Mouse (Mus musculus): Measurements from ENCODE around the gene Camk1d. TPM values are rescaled to one million over a fixed set of nuclear protein-coding genes. Genes with fewer than 3 reads are reported as not detected.

Gene Camk1d
- polyA plus RNA-seq, 1 experiment from 2014 or later, result 0.94 TPM

- Histone ChIP-seq H3K27ac (replicated peaks; ENCODE audit: low read depth, low read length) (no peak overlapping the region), H3K36me3 (replicated peaks; ENCODE audit: control insufficient read depth, insufficient read depth, low read depth, low read length) (no peaks in the 10 kb centered on the region), H3K4me3 (ENCODE audit: low read depth, low read length) (no peak overlapping the region), H3K27me3 (ENCODE audit: control insufficient read depth, insufficient read depth, low read length) (no peaks in the 10 kb centered on the region), H3K9ac (replicated peaks; ENCODE audit: low read length) (no peak overlapping the region), H3K4me2 (ENCODE audit: low read depth, low read length) (no peak overlapping the region), H3K4me1 (ENCODE audit: control insufficient read depth, insufficient read depth, low read length) (no peaks in the 10 kb centered on the region), H3K9me3 (replicated peaks; ENCODE audit: control insufficient read depth, low read length) (no peaks in the 10 kb centered on the region)
- 82% methylated on average over 7 of the region's 7 CpGs for WGBS
- DNase-seq (ENCODE audit: low spot score), result no peak
- no peak for ATAC-seq (replicated peaks; ENCODE audit: insufficient number of reproducible peaks, low FRiP score, low TSS enrichment, low read depth)
These were observed 41.3 kb downstream of the Camk1d start for GRCm38 (mm10) chr2:5672906-5673589.

GRCm38 (mm10) chr2:5670146-5670545 lies 44.2 kb downstream of the Camk1d start:
- Histone ChIP-seq H3K27me3 (ENCODE audit: control insufficient read depth, insufficient read depth, low read length) (no peaks in the 10 kb centered on the region), H3K4me1 (ENCODE audit: control insufficient read depth, insufficient read depth, low read length) (no peaks in the 10 kb centered on the region), H3K4me3 (ENCODE audit: low read depth, low read length) (no peak overlapping the region), H3K27ac (replicated peaks; ENCODE audit: low read depth, low read length) (no peak overlapping the region), H3K9me3 (replicated peaks; ENCODE audit: control insufficient read depth, low read length) (no peaks in the 10 kb centered on the region), H3K36me3 (replicated peaks; ENCODE audit: control insufficient read depth, insufficient read depth, low read depth, low read length) (no peaks in the 10 kb centered on the region), H3K4me2 (ENCODE audit: low read depth, low read length) (no peak overlapping the region), H3K9ac (replicated peaks; ENCODE audit: low read length) (no peak overlapping the region)
- ATAC-seq (replicated peaks; ENCODE audit: insufficient number of reproducible peaks, low FRiP score, low TSS enrichment, low read depth), result no peak
- 91% methylated on average over 10 of the region's 10 CpGs for WGBS
- no peak for DNase-seq (ENCODE audit: low spot score)

GRCm38 (mm10) chr2:5669498-5670040 lies 44.7 kb downstream of the Camk1d start:
- no peak for ATAC-seq (replicated peaks; ENCODE audit: insufficient number of reproducible peaks, low FRiP score, low TSS enrichment, low read depth)
- no peak overlapping the region for H3K4me3 ChIP-seq (ENCODE audit: low read depth, low read length)
- no peak overlapping the region for H3K27ac ChIP-seq (replicated peaks; ENCODE audit: low read depth, low read length)
- no peak overlapping the region for H3K9ac ChIP-seq (replicated peaks; ENCODE audit: low read length)
- 72% methylated on average over 15 of the region's 15 CpGs for WGBS
- H3K36me3 ChIP-seq (replicated peaks; ENCODE audit: control insufficient read depth, insufficient read depth, low read depth, low read length), result no peaks in the 10 kb centered on the region
- H3K4me1 ChIP-seq (ENCODE audit: control insufficient read depth, insufficient read depth, low read length), result no peaks in the 10 kb centered on the region
- H3K27me3 ChIP-seq (ENCODE audit: control insufficient read depth, insufficient read depth, low read length), result no peaks in the 10 kb centered on the region
- DNase-seq (ENCODE audit: low spot score), result no peak
- H3K4me2 ChIP-seq (ENCODE audit: low read depth, low read length), result no peak overlapping the region
- no peaks in the 10 kb centered on the region for H3K9me3 ChIP-seq (replicated peaks; ENCODE audit: control insufficient read depth, low read length)

GRCm38 (mm10) chr2:5668940-5669339 lies 45.4 kb downstream of the Camk1d start:
- Histone ChIP-seq H3K9ac (replicated peaks; ENCODE audit: low read length) (no peak overlapping the region), H3K4me3 (ENCODE audit: low read depth, low read length) (no peak overlapping the region), H3K27me3 (ENCODE audit: control insufficient read depth, insufficient read depth, low read length) (no peaks in the 10 kb centered on the region), H3K4me1 (ENCODE audit: control insufficient read depth, insufficient read depth, low read length) (no peaks in the 10 kb centered on the region), H3K4me2 (ENCODE audit: low read depth, low read length) (no peak overlapping the region), H3K27ac (replicated peaks; ENCODE audit: low read depth, low read length) (no peak overlapping the region), H3K9me3 (replicated peaks; ENCODE audit: control insufficient read depth, low read length) (no peaks in the 10 kb centered on the region), H3K36me3 (replicated peaks; ENCODE audit: control insufficient read depth, insufficient read depth, low read depth, low read length) (no peaks in the 10 kb centered on the region)
- DNase-seq (ENCODE audit: low spot score) (no peak), ATAC-seq (replicated peaks; ENCODE audit: insufficient number of reproducible peaks, low FRiP score, low TSS enrichment, low read depth) (no peak)
- WGBS, result 83% methylated on average over 4 of the region's 4 CpGs

GRCm38 (mm10) chr2:5663499-5663898 lies 50.8 kb downstream of the Camk1d start:
- no peaks in the 10 kb centered on the region for H3K36me3 ChIP-seq (replicated peaks; ENCODE audit: control insufficient read depth, insufficient read depth, low read depth, low read length)
- H3K27me3 ChIP-seq (ENCODE audit: control insufficient read depth, insufficient read depth, low read length), result no peaks in the 10 kb centered on the region
- ATAC-seq (replicated peaks; ENCODE audit: insufficient number of reproducible peaks, low FRiP score, low TSS enrichment, low read depth), result no peak
- H3K4me2 ChIP-seq (ENCODE audit: low read depth, low read length), result no peak overlapping the region
- no peak overlapping the region for H3K27ac ChIP-seq (replicated peaks; ENCODE audit: low read depth, low read length)
- WGBS, result 94% methylated on average over 9 of the region's 9 CpGs
- no peak overlapping the region for H3K9ac ChIP-seq (replicated peaks; ENCODE audit: low read length)
- no peaks in the 10 kb centered on the region for H3K4me1 ChIP-seq (ENCODE audit: control insufficient read depth, insufficient read depth, low read length)
- H3K9me3 ChIP-seq (replicated peaks; ENCODE audit: control insufficient read depth, low read length), result no peaks in the 10 kb centered on the region
- no peak overlapping the region for H3K4me3 ChIP-seq (ENCODE audit: low read depth, low read length)
- DNase-seq (ENCODE audit: low spot score), result no peak

GRCm38 (mm10) chr2:5661946-5662345 lies 52.4 kb downstream of the Camk1d start:
- Histone ChIP-seq H3K4me2 (ENCODE audit: low read depth, low read length) (no peak overlapping the region), H3K9ac (replicated peaks; ENCODE audit: low read length) (no peak overlapping the region), H3K27ac (replicated peaks; ENCODE audit: low read depth, low read length) (no peak overlapping the region), H3K27me3 (ENCODE audit: control insufficient read depth, insufficient read depth, low read length) (no peaks in the 10 kb centered on the region), H3K4me3 (ENCODE audit: low read depth, low read length) (no peak overlapping the region), H3K9me3 (replicated peaks; ENCODE audit: control insufficient read depth, low read length) (no peaks in the 10 kb centered on the region), H3K36me3 (replicated peaks; ENCODE audit: control insufficient read depth, insufficient read depth, low read depth, low read length) (no peaks in the 10 kb centered on the region), H3K4me1 (ENCODE audit: control insufficient read depth, insufficient read depth, low read length) (no peaks in the 10 kb centered on the region)
- ATAC-seq (replicated peaks; ENCODE audit: insufficient number of reproducible peaks, low FRiP score, low TSS enrichment, low read depth) (no peak), DNase-seq (ENCODE audit: low spot score) (no peak)
- 61% methylated on average over 5 of the region's 5 CpGs for WGBS

- Histone ChIP-seq H3K4me3 (ENCODE audit: low read depth, low read length) (no peak overlapping the region), H3K9me3 (replicated peaks; ENCODE audit: control insufficient read depth, low read length) (no peaks in the 10 kb centered on the region), H3K9ac (replicated peaks; ENCODE audit: low read length) (no peak overlapping the region), H3K4me1 (ENCODE audit: control insufficient read depth, insufficient read depth, low read length) (no peaks in the 10 kb centered on the region), H3K4me2 (ENCODE audit: low read depth, low read length) (no peak overlapping the region), H3K36me3 (replicated peaks; ENCODE audit: control insufficient read depth, insufficient read depth, low read depth, low read length) (no peaks in the 10 kb centered on the region), H3K27ac (replicated peaks; ENCODE audit: low read depth, low read length) (no peak overlapping the region), H3K27me3 (ENCODE audit: control insufficient read depth, insufficient read depth, low read length) (no peaks in the 10 kb centered on the region)
- 88% methylated on average over 3 of the region's 3 CpGs for WGBS
- ATAC-seq (replicated peaks; ENCODE audit: insufficient number of reproducible peaks, low FRiP score, low TSS enrichment, low read depth), result no peak
- DNase-seq (ENCODE audit: low spot score), result no peak
These were observed 56.3 kb downstream of the Camk1d start for GRCm38 (mm10) chr2:5658000-5658399.

- H3K9ac ChIP-seq (replicated peaks; ENCODE audit: low read length), result no peak overlapping the region
- H3K36me3 ChIP-seq (replicated peaks; ENCODE audit: control insufficient read depth, insufficient read depth, low read depth, low read length), result no peaks in the 10 kb centered on the region
- no peaks in the 10 kb centered on the region for H3K4me1 ChIP-seq (ENCODE audit: control insufficient read depth, insufficient read depth, low read length)
- H3K9me3 ChIP-seq (replicated peaks; ENCODE audit: control insufficient read depth, low read length), result no peaks in the 10 kb centered on the region
- no peak overlapping the region for H3K4me2 ChIP-seq (ENCODE audit: low read depth, low read length)
- H3K27ac ChIP-seq (replicated peaks; ENCODE audit: low read depth, low read length), result no peak overlapping the region
- no peaks in the 10 kb centered on the region for H3K27me3 ChIP-seq (ENCODE audit: control insufficient read depth, insufficient read depth, low read length)
- ATAC-seq (replicated peaks; ENCODE audit: insufficient number of reproducible peaks, low FRiP score, low TSS enrichment, low read depth) (no peak), DNase-seq (ENCODE audit: low spot score) (no peak)
- H3K4me3 ChIP-seq (ENCODE audit: low read depth, low read length), result no peak overlapping the region
- WGBS, result 79% methylated on average over 3 of the region's 3 CpGs
These were observed 58.0 kb downstream of the Camk1d start for GRCm38 (mm10) chr2:5656326-5656725.
